ENCODE assay signal across 8 mouse cellular contexts in the genomic region with DNA sequence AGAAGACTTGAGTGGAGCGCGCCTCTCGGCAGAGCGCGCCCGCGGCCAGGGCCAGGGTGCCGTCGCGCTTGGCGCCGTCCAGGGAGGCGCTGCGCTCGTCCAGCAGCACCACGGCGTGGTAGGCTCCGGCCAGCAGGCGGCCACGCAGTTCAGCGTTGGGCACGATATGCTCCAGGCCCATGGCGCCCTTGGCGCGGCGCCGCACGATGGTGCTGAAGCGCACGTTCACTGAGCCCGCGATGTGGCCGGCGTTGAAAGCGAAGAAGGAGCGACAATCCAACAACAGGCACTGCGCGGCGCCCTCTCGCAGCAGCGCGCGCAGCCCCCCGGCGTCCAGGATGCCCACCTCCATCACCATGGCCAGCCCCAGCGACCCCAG. TPM values are rescaled to one million over a fixed set of nuclear protein-coding genes. Genes with fewer than 3 reads are reported as not detected.
A peak's percentile ranks its signal among the peaks of the same experiment; 100 is the strongest.
DNase-seq lines count a peak whose midpoint lies in the region; ATAC-seq and TF ChIP-seq lines count a peak whose summit lies in the region.

No protein-coding gene starts in this region.

- H3K27me3 ChIP-seq in lung, embryonic 14.5 days (ENCODE audit: insufficient read depth, low read length): no peaks in the 10 kb centered on the region
- H3K27me3 ChIP-seq in embryonic facial prominence, embryonic 14.5 days (replicated peaks; ENCODE audit: control insufficient read depth, insufficient read depth, low read length): no peaks in the 10 kb centered on the region
- no peaks in the 10 kb centered on the region for H3K27me3 ChIP-seq in heart, embryonic 14.5 days (ENCODE audit: control insufficient read depth, insufficient read depth, low read length)
- H3K27me3 ChIP-seq in liver, embryonic 14.5 days (ENCODE audit: control insufficient read depth, insufficient read depth, low read length): no peaks in the 10 kb centered on the region
- H3K27me3 ChIP-seq in neural tube, embryonic 15.5 days (replicated peaks): no peaks in the 10 kb centered on the region

- peak overlapping the region; percentile 78 for H3K4me3 ChIP-seq in lung, embryonic 14.5 days (ENCODE audit: low read depth, low read length)
- H3K4me3 ChIP-seq in embryonic facial prominence, embryonic 14.5 days (ENCODE audit: low read depth, low read length): peak overlapping the region; percentile 76
- peak overlapping the region; percentile 83 to 85 for H3K4me3 ChIP-seq in heart, embryonic 14.5 days (ENCODE audit: control insufficient read depth in 1 of 2, insufficient read depth in 1 of 2, low read depth in 1 of 2, low read length in 2 of 2)
- peak overlapping the region; percentile 63 to 72 for H3K4me3 ChIP-seq in liver, embryonic 14.5 days (ENCODE audit: insufficient read depth in 1 of 2, low read depth in 2 of 2, low read length in 2 of 2)
- H3K4me3 ChIP-seq in neural tube, embryonic 15.5 days (replicated peaks): peak overlapping the region; percentile 80

- peaks cover 46% of the 10 kb centered on the region for H3K4me1 ChIP-seq in lung, embryonic 14.5 days (ENCODE audit: insufficient read depth)
- peaks cover 41% of the 10 kb centered on the region for H3K4me1 ChIP-seq in embryonic facial prominence, embryonic 14.5 days (ENCODE audit: control insufficient read depth, insufficient read depth, low read length)
- peaks cover 45 to 65% of the 10 kb centered on the region in 2 experiments for H3K4me1 ChIP-seq in heart, embryonic 14.5 days (ENCODE audit: control insufficient read depth in 2 of 2, insufficient read depth in 2 of 2, low read length in 2 of 2)
- peaks cover 42 to 55% of the 10 kb centered on the region in 2 experiments for H3K4me1 ChIP-seq in liver, embryonic 14.5 days (replicated peaks; ENCODE audit: control insufficient read depth in 2 of 2, insufficient read depth in 2 of 2, low read length in 1 of 2)
- peaks cover 54% of the 10 kb centered on the region for H3K4me1 ChIP-seq in neural tube, embryonic 15.5 days

- peak; percentile 94 for DNase-seq in lung, embryonic 14.5 days
- no peak for DNase-seq in lung, postnatal 25 days (ENCODE audit: low spot score)
- DNase-seq in embryonic facial prominence, embryonic 14.5 days (ENCODE audit: low spot score): peak; percentile 88
- peak; percentile 86 to 91 for DNase-seq in kidney, postnatal 25 days
- DNase-seq in liver, embryonic 14.5 days (ENCODE audit: low read depth in 3 of 3, low spot score in 3 of 3): peak in 2 of 3 experiments; percentile 56 to 57
- DNase-seq in testis, postnatal 10 days (ENCODE audit: low spot score): peak; percentile 92

- peak; percentile 71 for TF ChIP-seq CTCF in lung, embryonic 14.5 days (IDR thresholded peaks at IDR 0.05; ENCODE audit: low read depth)
- peak; percentile 77 for TF ChIP-seq CTCF in liver, embryonic 14.5 days (IDR thresholded peaks at IDR 0.05; ENCODE audit: low read depth)

- H3K27ac ChIP-seq in lung, embryonic 14.5 days (ENCODE audit: low read depth): peak overlapping the region; percentile 99
- peak overlapping the region; percentile 98 for H3K27ac ChIP-seq in embryonic facial prominence, embryonic 14.5 days (replicated peaks; ENCODE audit: low read depth, low read length)
- H3K27ac ChIP-seq in heart, embryonic 14.5 days (replicated peaks in 1 of 2; ENCODE audit: control insufficient read depth in 1 of 2, insufficient read depth in 1 of 2, low read depth in 2 of 2, low read length in 2 of 2): peak overlapping the region; percentile 97 to 99
- H3K27ac ChIP-seq in liver, embryonic 14.5 days: peak overlapping the region; percentile 76
- peak overlapping the region; percentile 99 for H3K27ac ChIP-seq in neural tube, embryonic 15.5 days (replicated peaks)

- no peak for TF ChIP-seq EP300 in liver, embryonic 14.5 days (IDR thresholded peaks at IDR 0.05; ENCODE audit: low read depth)

- H3K9me3 ChIP-seq in lung, embryonic 14.5 days (ENCODE audit: low read depth, low read length): no peaks in the 10 kb centered on the region
- no peaks in the 10 kb centered on the region for H3K9me3 ChIP-seq in embryonic facial prominence, embryonic 14.5 days (ENCODE audit: control insufficient read depth, low read length)
- H3K9me3 ChIP-seq in heart, embryonic 14.5 days (ENCODE audit: control insufficient read depth, low read length): no peaks in the 10 kb centered on the region
- H3K9me3 ChIP-seq in liver, embryonic 14.5 days (ENCODE audit: control insufficient read depth, low read length): no peaks in the 10 kb centered on the region
- H3K9me3 ChIP-seq in neural tube, embryonic 15.5 days (replicated peaks): no peaks in the 10 kb centered on the region

- ATAC-seq in lung, embryonic 14.5 days (ENCODE audit: insufficient read depth): peak; percentile 77
- ATAC-seq in embryonic facial prominence, embryonic 14.5 days (ENCODE audit: low read depth): peak; percentile 65
- ATAC-seq in heart, embryonic 14.5 days (ENCODE audit: insufficient number of reproducible peaks, insufficient read depth, low FRiP score, low read depth): peak; percentile 71
- peak; percentile 68 for ATAC-seq in liver, embryonic 14.5 days (ENCODE audit: insufficient read depth)
- peak; percentile 81 for ATAC-seq in neural tube, embryonic 15.5 days (ENCODE audit: low FRiP score)

- under 1% methylated on average over 46 of the region's 46 CpGs for WGBS in lung, embryonic 14.5 days
- 0% methylated on average over 24 of the region's 46 CpGs for WGBS in embryonic facial prominence, embryonic 14.5 days
- under 1% methylated on average over 46 of the region's 46 CpGs for WGBS in heart, embryonic 14.5 days
- WGBS in liver, embryonic 14.5 days (ENCODE audit: insufficient replicate concordance): 0% methylated on average over 46 of the region's 46 CpGs
- under 1% methylated on average over 39 of the region's 46 CpGs for WGBS in neural tube, embryonic 15.5 days

- H3K4me2 ChIP-seq in lung, embryonic 14.5 days: peak overlapping the region; percentile 88
- H3K4me2 ChIP-seq in embryonic facial prominence, embryonic 14.5 days (ENCODE audit: low read depth, low read length): peak overlapping the region; percentile 60
- peak overlapping the region; percentile 95 for H3K4me2 ChIP-seq in heart, embryonic 14.5 days (ENCODE audit: low read length)
- H3K4me2 ChIP-seq in liver, embryonic 14.5 days (ENCODE audit: low read depth): peak overlapping the region; percentile 87
- peak overlapping the region; percentile 82 for H3K4me2 ChIP-seq in neural tube, embryonic 15.5 days

- peaks cover 21% of the 10 kb centered on the region for H3K36me3 ChIP-seq in lung, embryonic 14.5 days (ENCODE audit: insufficient read depth)
- H3K36me3 ChIP-seq in embryonic facial prominence, embryonic 14.5 days (ENCODE audit: control insufficient read depth, insufficient read depth, low read length): peaks cover 12% of the 10 kb centered on the region
- peaks cover 26% of the 10 kb centered on the region for H3K36me3 ChIP-seq in heart, embryonic 14.5 days (ENCODE audit: control insufficient read depth, insufficient read depth, low read length)
- H3K36me3 ChIP-seq in liver, embryonic 14.5 days (replicated peaks; ENCODE audit: control insufficient read depth, insufficient read depth, low read depth): peaks cover 23% of the 10 kb centered on the region
- peaks cover 4% of the 10 kb centered on the region; the same call in 1 of the 2 replicates for H3K36me3 ChIP-seq in neural tube, embryonic 15.5 days

- H3K9ac ChIP-seq in lung, embryonic 14.5 days: peak overlapping the region; percentile 90
- peak overlapping the region; percentile 95 for H3K9ac ChIP-seq in embryonic facial prominence, embryonic 14.5 days (ENCODE audit: low read depth, low read length)
- peak overlapping the region; percentile 98 for H3K9ac ChIP-seq in heart, embryonic 14.5 days (ENCODE audit: low read length)
- H3K9ac ChIP-seq in liver, embryonic 14.5 days (replicated peaks): peak overlapping the region; percentile 93
- H3K9ac ChIP-seq in neural tube, embryonic 15.5 days (replicated peaks): peak overlapping the region; percentile 95

RNA-seq across cellular contexts. Expression of gene Ergic1, which starts 53.3 kb away (rescaled TPM):
- 125 and 127 TPM in 2 replicates for polyA plus RNA-seq in lung, embryonic 14.5 days (2014; fragmentation: Nextera tagmentation; extraction: Ambion mirVana)
- 149 and 164 TPM in 2 replicates for polyA plus RNA-seq in embryonic facial prominence, embryonic 14.5 days (2014; fragmentation: Nextera tagmentation; extraction: Ambion mirVana)
- polyA plus RNA-seq in heart, embryonic 14.5 days (2014; fragmentation: Nextera tagmentation; extraction: Ambion mirVana): 120 and 121 TPM in 2 replicates
- 26.0 and 27.5 TPM in 2 replicates for polyA plus RNA-seq in liver, embryonic 14.5 days (2012; rRNA removed)
- polyA plus RNA-seq in liver, embryonic 14.5 days (2014; fragmentation: Nextera tagmentation; extraction: Ambion mirVana): 31.3 and 33.4 TPM in 2 replicates
- polyA plus RNA-seq in neural tube, embryonic 15.5 days (2015; fragmentation: Nextera tagmentation; extraction: Ambion mirVana): 89.7 and 101 TPM in 2 replicates

RNA-seq across cellular contexts. Expression of gene Dusp1, which starts 54.0 kb away (rescaled TPM):
- polyA plus RNA-seq in lung, embryonic 14.5 days (2014; fragmentation: Nextera tagmentation; extraction: Ambion mirVana): 19.7 and 24.5 TPM in 2 replicates
- polyA plus RNA-seq in embryonic facial prominence, embryonic 14.5 days (2014; fragmentation: Nextera tagmentation; extraction: Ambion mirVana): 25.4 and 27.3 TPM in 2 replicates
- 30.2 and 36.9 TPM in 2 replicates for polyA plus RNA-seq in heart, embryonic 14.5 days (2014; fragmentation: Nextera tagmentation; extraction: Ambion mirVana)
- polyA plus RNA-seq in liver, embryonic 14.5 days (2012; rRNA removed): 25.0 and 26.8 TPM in 2 replicates
- polyA plus RNA-seq in liver, embryonic 14.5 days (2014; fragmentation: Nextera tagmentation; extraction: Ambion mirVana): 25.9 and 29.9 TPM in 2 replicates
- 25.0 and 25.8 TPM in 2 replicates for polyA plus RNA-seq in neural tube, embryonic 15.5 days (2015; fragmentation: Nextera tagmentation; extraction: Ambion mirVana)
